Mouse (Mus musculus) cortical plate, adult 2 months (tissue): ENCODE measurements at regions not wholly inside any gene's neighbourhood (a gene's known extent, or its start where the extent isn't known, plus 50 kb on each side); places are given as distances from the start of the nearest gene placed in this dataset.

Experiments used
- H3K27ac ChIP-seq: fragments of 200-500 bp; 2 replicates; pipeline ENCODE4 v1.5.1; 2012; ENCODE audit warnings: low read length, control low read depth, inconsistent platforms; ENCODE audit not compliant: insufficient read depth
- H3K4me1 ChIP-seq: fragments of 200-500 bp; 2 replicates; pipeline ENCODE4 v1.6.1; 2011; ENCODE audit warnings: low read length; ENCODE audit not compliant: control insufficient read depth, insufficient read depth
- H3K4me3 ChIP-seq: fragments of 200-500 bp; 2 replicates; pipeline ENCODE4 v1.5.1; 2011; ENCODE audit warnings: mild to moderate bottlenecking, low read length, control low read depth; ENCODE audit not compliant: insufficient read depth
- CTCF ChIP-seq: fragments of 200-500 bp; IDR thresholded peaks from 2 replicates; pipeline ENCODE4 v1.5.1; 2011; ENCODE audit warnings: mild to moderate bottlenecking, control low read depth, low read length; ENCODE audit not compliant: insufficient read depth; ENCODE audit errors: extremely low read depth
- POLR2A ChIP-seq: fragments of 200-500 bp; IDR thresholded peaks from 2 replicates; pipeline ENCODE4 v1.6.1; 2011; ENCODE audit warnings: mild to moderate bottlenecking, low read length, control low read depth; ENCODE audit not compliant: insufficient read depth; ENCODE audit errors: extremely low read depth

- H3K4me3 ChIP-seq = no peak overlapping the region
These were observed 261.0 kb upstream of the Cxadr start for GRCm38 (mm10) chr16:78040149-78040920.

GRCm38 (mm10) chr16:78019605-78020285 is 281.5 kb upstream of the Cxadr start:
- Histone ChIP-seq H3K4me1 (no peaks in the 10 kb centered on the region), H3K4me3 (no peak overlapping the region), H3K27ac (no peak overlapping the region)
- TF ChIP-seq POLR2A (no peak), CTCF (no peak)

More at GRCm38 (mm10) chr16:78040149-78040920, 261.0 kb upstream of the Cxadr start:
- TF ChIP-seq CTCF (no peak), POLR2A (no peak)
- H3K4me1 ChIP-seq = no peaks in the 10 kb centered on the region
- H3K27ac ChIP-seq = no peak overlapping the region

- H3K27ac ChIP-seq = no peak overlapping the region
These were observed 285.9 kb upstream of the Cxadr start for GRCm38 (mm10) chr16:78015401-78015800.

GRCm38 (mm10) chr16:78013049-78013819 is 288.1 kb upstream of the Cxadr start:
- TF ChIP-seq CTCF (no peak), POLR2A (no peak)
- no peak overlapping the region for H3K27ac ChIP-seq
- no peaks in the 10 kb centered on the region for H3K4me1 ChIP-seq
- no peak overlapping the region for H3K4me3 ChIP-seq

More at GRCm38 (mm10) chr16:78015401-78015800, 285.9 kb upstream of the Cxadr start:
- Histone ChIP-seq H3K4me3 (no peak overlapping the region), H3K4me1 (no peaks in the 10 kb centered on the region)
- TF ChIP-seq CTCF (no peak), POLR2A (no peak)

GRCm38 (mm10) chr16:78004016-78004415 is 297.3 kb upstream of the Cxadr start:
- TF ChIP-seq CTCF (no peak), POLR2A (no peak)
- H3K4me3 ChIP-seq = no peak overlapping the region
- H3K27ac ChIP-seq = no peak overlapping the region
- no peaks in the 10 kb centered on the region for H3K4me1 ChIP-seq

GRCm38 (mm10) chr16:77992986-77993385 is 308.3 kb upstream of the Cxadr start:
- Histone ChIP-seq H3K27ac (no peak overlapping the region), H3K4me1 (no peaks in the 10 kb centered on the region), H3K4me3 (no peak overlapping the region)
- TF ChIP-seq CTCF (no peak), POLR2A (no peak)

- H3K4me3 ChIP-seq = no peak overlapping the region
- TF ChIP-seq CTCF (no peak), POLR2A (no peak)
These were observed 311.4 kb upstream of the Cxadr start for GRCm38 (mm10) chr16:77989791-77990325.

GRCm38 (mm10) chr16:77989139-77989538 is 312.1 kb upstream of the Cxadr start:
- Histone ChIP-seq H3K4me1 (no peaks in the 10 kb centered on the region; the same call in 1 of the 2 replicates), H3K4me3 (no peak overlapping the region), H3K27ac (no peak overlapping the region)
- TF ChIP-seq POLR2A (no peak), CTCF (no peak)

More at GRCm38 (mm10) chr16:77989791-77990325, 311.4 kb upstream of the Cxadr start:
- no peaks in the 10 kb centered on the region; the same call in 1 of the 2 replicates for H3K4me1 ChIP-seq
- no peak overlapping the region for H3K27ac ChIP-seq
